Mouse (Mus musculus): Measurements from ENCODE around the gene Fndc9.

The Fndc9 gene

GRCm38 (mm10) chr11:46236976-46237375, 1.6 kb downstream of the Fndc9 start:
- peak; percentile 47 to 65 for DNase-seq

GRCm38 (mm10) chr11:46241150-46241673, 5.9 kb downstream of the Fndc9 start:
- no peak for DNase-seq

GRCm38 (mm10) chr11:46241985-46242384, 6.7 kb downstream of the Fndc9 start:
- DNase-seq, result no peak

GRCm38 (mm10) chr11:46244731-46245604, 9.6 kb downstream of the Fndc9 start:
- DNase-seq, result no peak

GRCm38 (mm10) chr11:46245926-46246325, 10.6 kb downstream of the Fndc9 start:
- DNase-seq, result no peak

GRCm38 (mm10) chr11:46246393-46246792, 11.1 kb downstream of the Fndc9 start:
- no peak for DNase-seq

GRCm38 (mm10) chr11:46248352-46248751, 13.0 kb downstream of the Fndc9 start:
- no peak for DNase-seq

- peak; percentile 45 to 73 for DNase-seq
Observed at GRCm38 (mm10) chr11:46251994-46252393, 16.7 kb downstream of the Fndc9 start.

GRCm38 (mm10) chr11:46255291-46255690, 20.0 kb downstream of the Fndc9 start:
- DNase-seq, result no peak

- peak in 1 of 2 experiments; percentile 28 for DNase-seq
Observed at GRCm38 (mm10) chr11:46258207-46258606, 22.9 kb downstream of the Fndc9 start.

GRCm38 (mm10) chr11:46258749-46259148, 23.4 kb downstream of the Fndc9 start:
- DNase-seq, result no peak

- DNase-seq, result no peak
Observed at GRCm38 (mm10) chr11:46262854-46263253, 27.5 kb downstream of the Fndc9 start.

- no peak for DNase-seq
Observed at GRCm38 (mm10) chr11:46263291-46263690, 28.0 kb downstream of the Fndc9 start.

- no peak for DNase-seq
Observed at GRCm38 (mm10) chr11:46264584-46264983, 29.3 kb downstream of the Fndc9 start.

- DNase-seq, result no peak
Observed at GRCm38 (mm10) chr11:46265031-46265786, 29.9 kb downstream of the Fndc9 start.

- peak in 1 of 2 experiments; percentile 60 for DNase-seq
Observed at GRCm38 (mm10) chr11:46268991-46269390, 33.7 kb downstream of the Fndc9 start.

- no peak for DNase-seq
Observed at GRCm38 (mm10) chr11:46269391-46269790, 34.1 kb downstream of the Fndc9 start.

- no peak for DNase-seq
Observed at GRCm38 (mm10) chr11:46269893-46270292, 34.6 kb downstream of the Fndc9 start.

GRCm38 (mm10) chr11:46272058-46272681, 36.8 kb downstream of the Fndc9 start:
- DNase-seq, result no peak

GRCm38 (mm10) chr11:46273969-46274368, 38.6 kb downstream of the Fndc9 start:
- no peak for DNase-seq

GRCm38 (mm10) chr11:46275302-46275701, 40.0 kb downstream of the Fndc9 start:
- peak; percentile 77 to 80 for DNase-seq

- DNase-seq, result no peak
Observed at GRCm38 (mm10) chr11:46276168-46276567, 40.8 kb downstream of the Fndc9 start.

GRCm38 (mm10) chr11:46276778-46277177, 41.4 kb downstream of the Fndc9 start:
- peak in 1 of 2 experiments; percentile 43 for DNase-seq

All from lung, postnatal 4 days (tissue).